Mouse (Mus musculus): ENCODE data around the gene Gm3371.
"Not testable (repeated sequence)": the region's sequence is repeated elsewhere in the genome, so short reads cannot be mapped to it uniquely, and the experiment has no call there.

The Gm3371 gene

DNA sequence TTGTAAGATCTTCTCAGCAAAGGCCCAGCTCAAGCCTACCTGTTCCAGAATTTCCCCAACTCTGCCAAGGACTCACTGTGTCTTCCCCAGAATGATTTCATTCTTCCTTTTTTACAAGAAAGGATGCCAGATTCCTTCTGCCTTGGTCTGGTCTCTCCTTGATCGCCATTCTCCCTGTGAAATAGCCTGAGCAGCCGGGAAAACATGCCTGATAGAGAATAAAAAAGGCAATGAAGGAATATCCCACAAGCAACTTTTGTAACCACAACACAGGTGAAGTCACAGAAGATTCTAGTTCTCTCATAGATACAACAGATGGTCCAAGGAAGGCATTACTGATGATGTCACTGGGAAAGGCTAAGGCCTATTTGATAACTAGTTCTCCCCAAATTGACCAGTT lies at the start of gene Gm3371:
Gene Gm3371, minus strand, starts transcription at position 101 of the 400 bp plus-strand sequence.
- DNase-seq (ENCODE audit: low spot score in 2 of 2), result not testable (repeated sequence)

DNA sequence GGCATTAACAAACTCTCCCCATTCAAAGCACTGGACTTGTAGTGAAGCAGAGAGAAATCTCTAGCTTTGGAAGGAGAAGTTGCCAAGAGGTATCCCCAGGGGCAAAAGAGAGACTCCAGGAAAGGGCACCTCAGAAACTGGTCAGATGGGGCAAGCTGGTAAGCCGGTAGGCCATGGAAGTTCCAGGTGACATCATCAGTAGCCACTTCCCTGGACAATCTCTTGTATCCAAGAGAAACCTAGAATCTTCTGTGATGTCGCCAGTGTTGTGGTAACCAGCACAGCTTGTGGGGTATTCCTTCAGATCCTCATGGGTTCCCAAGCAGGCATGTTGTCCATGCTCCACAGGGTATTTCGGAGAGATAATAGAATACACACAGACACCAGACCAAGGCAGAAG lies 22.8 kb upstream of the Gm3371 start, which contains the start of gene Gm8232:
Gene Gm8232, plus strand, starts transcription at position 301 of the 400 bp plus-strand sequence.
- DNase-seq (ENCODE audit: low spot score in 2 of 2), result not testable (repeated sequence)

DNA sequence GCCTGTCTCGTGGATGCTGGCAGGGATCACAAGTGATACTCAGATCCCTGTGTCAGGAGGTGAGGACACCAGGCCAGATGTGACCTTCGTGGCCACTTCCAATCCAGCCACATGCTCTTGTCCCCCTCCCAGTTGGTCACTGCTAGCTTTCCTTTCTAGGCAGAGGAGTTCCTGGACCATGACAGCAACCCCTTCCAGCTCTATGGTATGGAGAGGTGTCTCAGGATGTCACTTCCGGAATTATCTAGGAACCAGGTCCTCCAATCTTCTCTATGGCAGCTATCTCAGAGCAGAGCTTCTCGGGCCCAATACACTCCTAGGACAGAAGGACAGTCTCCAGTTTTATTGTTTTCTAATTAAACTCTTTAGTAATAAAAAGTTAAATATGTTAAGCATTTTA lies 26.3 kb downstream of the Gm3371 start:
- DNase-seq (ENCODE audit: low spot score in 2 of 2), result not testable (repeated sequence)

DNA sequence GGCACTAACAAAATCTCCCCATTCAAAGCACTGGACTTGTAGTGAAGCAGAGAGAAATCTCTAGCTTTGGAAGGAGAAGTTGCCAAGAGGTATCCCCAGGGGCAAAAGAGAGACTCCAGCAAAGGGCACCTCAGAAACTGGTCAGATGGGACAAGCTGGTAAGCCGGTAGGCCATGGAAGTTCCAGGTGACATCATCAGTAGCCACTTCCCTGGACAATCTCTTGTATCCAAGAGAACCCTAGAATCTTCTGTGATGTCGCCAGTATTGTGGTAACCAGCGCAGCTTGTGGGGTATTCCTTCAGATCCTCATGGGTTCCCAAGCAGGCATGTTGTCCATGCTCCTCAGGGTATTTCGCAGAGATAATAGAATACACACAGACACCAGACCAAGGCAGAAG lies 45.4 kb downstream of the Gm3371 start, which contains the start of gene Gm8229:
Gene Gm8229, plus strand, starts transcription at position 301 of the 400 bp plus-strand sequence.
- not testable (repeated sequence) for DNase-seq (ENCODE audit: low spot score in 2 of 2)

DNA sequence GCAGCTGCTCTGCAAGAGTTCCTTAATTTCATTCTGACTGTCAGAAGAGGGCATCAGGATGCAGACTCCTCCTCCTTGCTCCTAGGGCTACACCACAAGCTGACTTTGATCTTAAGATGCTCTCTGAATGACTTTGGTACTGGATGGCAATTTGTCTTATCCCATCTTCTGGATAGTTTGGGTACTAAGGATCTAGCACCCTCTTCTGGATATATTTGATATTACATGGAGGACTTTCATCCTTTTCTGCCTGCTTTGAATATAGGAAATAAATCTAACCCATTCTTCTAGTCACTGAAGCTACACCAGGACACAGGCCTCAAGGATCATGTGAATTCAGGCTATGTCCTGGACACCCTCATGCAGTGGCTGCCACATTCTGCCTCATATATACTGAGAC lies 48.2 kb downstream of the Gm3371 start:
- DNase-seq (ENCODE audit: low spot score in 2 of 2), result not testable (repeated sequence)

DNA sequence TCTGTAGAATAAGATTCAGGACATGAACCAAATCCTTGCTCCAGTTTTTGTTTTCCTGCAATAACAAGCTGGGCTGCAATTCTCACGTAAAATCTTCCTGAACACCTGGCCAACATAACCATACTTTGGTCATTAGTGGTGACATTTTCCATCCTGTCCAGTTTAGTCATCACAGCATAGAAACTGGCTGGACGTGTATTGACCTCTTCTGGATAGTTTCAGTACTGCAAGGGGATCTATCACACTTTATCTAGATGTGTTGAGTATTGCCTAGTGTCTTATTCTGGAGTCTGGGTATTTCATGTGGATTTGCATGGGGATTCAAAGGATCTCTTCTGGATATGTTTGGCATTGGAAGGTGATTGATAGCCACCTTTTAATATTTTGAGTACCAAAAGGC lies 49.1 kb downstream of the Gm3371 start:
- DNase-seq (ENCODE audit: low spot score in 2 of 2), result not testable (repeated sequence)
